Mouse (Mus musculus): ENCODE data around the gene Spag17.

DNA sequence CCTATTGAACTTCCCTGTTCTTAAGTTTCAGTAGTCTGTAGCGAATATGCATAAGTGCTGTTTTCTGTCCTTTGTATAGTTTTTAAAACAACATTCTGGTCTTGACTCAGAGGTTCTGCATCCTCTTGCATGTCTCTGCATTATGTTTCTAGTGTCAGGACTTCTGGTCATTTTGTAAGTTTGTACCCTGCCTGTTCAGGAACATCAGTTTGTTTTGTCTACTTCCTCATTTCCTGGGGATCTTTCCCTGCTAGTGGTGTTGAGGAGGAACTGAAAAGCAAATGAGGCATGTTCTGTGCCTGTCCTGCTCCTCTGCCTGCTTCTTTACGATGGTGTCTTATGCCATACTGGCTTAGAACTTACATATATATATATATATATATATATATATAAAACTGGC is 290.8 kb downstream of the Spag17 start:
- no peak for TF ChIP-seq CTCF (conservative IDR thresholded peaks at IDR 0.05; ENCODE audit: low read length)
- TF ChIP-seq NANOG (IDR thresholded peaks at IDR 0.05; ENCODE audit: borderline replicate concordance, low read length), result no peak
